28 mouse cellular contexts compared by ENCODE assay signal in the genomic region with DNA sequence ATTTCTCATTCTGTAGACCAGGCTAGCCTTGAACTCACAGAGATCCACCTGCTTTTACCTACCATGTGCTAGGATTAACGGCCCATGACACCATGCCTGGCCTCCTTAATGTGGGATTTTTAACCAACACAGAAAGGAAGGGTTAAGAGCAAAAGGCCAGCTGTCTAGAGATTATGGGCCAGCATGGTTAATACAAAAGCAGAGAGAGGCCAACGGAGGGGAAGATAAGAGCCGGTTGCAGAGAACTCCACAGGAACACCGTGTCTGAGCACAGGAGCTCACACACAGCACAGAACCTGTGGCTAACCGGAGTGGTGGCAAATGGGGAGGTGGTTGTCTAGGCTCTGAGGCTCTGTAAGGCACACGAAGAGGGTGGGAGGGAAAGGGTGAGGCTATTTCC. TPM values are rescaled to one million over a fixed set of nuclear protein-coding genes. Genes with fewer than 3 reads are reported as not detected.
DNase-seq lines count a peak whose midpoint lies in the region; ATAC-seq lines count a peak whose summit lies in the region.
"Had no signal": no experiment of that assay in that cellular context is flagged by ENCODE, and none has a peak within 500 bp of the region (broad histone marks: within the 10 kb centered on the region; RNA-seq: fewer than 3 reads in every experiment).

No protein-coding gene starts in this region.

- peak; percentile 59 for ATAC-seq in liver, embryonic 11.5 days (replicated peaks; ENCODE audit: low FRiP score)
- peak; percentile 77 for ATAC-seq in intestine, embryonic 16.5 days
- peak; percentile 55 for ATAC-seq in liver, embryonic 16.5 days (ENCODE audit: low read depth)
- ATAC-seq: CD4-positive, CD25-positive, alpha-beta regulatory T cell, adult 4 months; forebrain, postnatal 0 days; midbrain, embryonic 16.5 days had no signal

- peaks cover 9% of the 10 kb centered on the region; the same call in 1 of the 2 replicates for H3K36me3 ChIP-seq in liver, embryonic 11.5 days (ENCODE audit: control insufficient read depth, insufficient read depth, low read length)
- peaks cover 11% of the 10 kb centered on the region; the same call in 1 of the 2 replicates for H3K36me3 ChIP-seq in intestine, embryonic 16.5 days (ENCODE audit: control insufficient read depth, insufficient read depth, low read length)
- no peaks in the 10 kb centered on the region for H3K36me3 ChIP-seq in liver, embryonic 16.5 days (ENCODE audit: control insufficient read depth, insufficient read depth)

- H3K4me3 ChIP-seq in liver, embryonic 11.5 days (ENCODE audit: low read depth, low read length), result no peak overlapping the region
- H3K4me3 ChIP-seq in intestine, embryonic 16.5 days (ENCODE audit: low read length), result no peak overlapping the region
- H3K4me3 ChIP-seq in liver, embryonic 16.5 days (ENCODE audit: low read depth, low read length), result no peak overlapping the region
- H3K4me3 ChIP-seq: embryonic facial prominence, embryonic 12.5 days; heart, embryonic 12.5 days; hindbrain, embryonic 15.5 days; limb, embryonic 13.5 days; midbrain, embryonic 10.5 days; neural tube, embryonic 15.5 days had no signal

- H3K27me3 ChIP-seq in liver, embryonic 11.5 days (replicated peaks; ENCODE audit: control insufficient read depth, insufficient read depth, low read length), result peaks cover 2% of the 10 kb centered on the region
- H3K27me3 ChIP-seq in intestine, embryonic 16.5 days (replicated peaks; ENCODE audit: control insufficient read depth, insufficient read depth, low read length), result no peaks in the 10 kb centered on the region
- peaks cover 9% of the 10 kb centered on the region; the same call in 1 of the 2 replicates for H3K27me3 ChIP-seq in liver, embryonic 16.5 days (ENCODE audit: control insufficient read depth, insufficient read depth, low read depth, low read length)
- H3K27me3 ChIP-seq: embryonic facial prominence, embryonic 12.5 days; heart, embryonic 12.5 days; hindbrain, embryonic 15.5 days; limb, embryonic 13.5 days; neural tube, embryonic 15.5 days; Patski had no signal

- 17% methylated on average over 6 of the region's 6 CpGs for WGBS in liver, embryonic 11.5 days
- 53% methylated on average over 6 of the region's 6 CpGs for WGBS in intestine, embryonic 16.5 days
- 18% methylated on average over 6 of the region's 6 CpGs for WGBS in liver, embryonic 16.5 days (ENCODE audit: insufficient replicate concordance)

- peaks cover 21% of the 10 kb centered on the region for H3K4me1 ChIP-seq in liver, embryonic 11.5 days (replicated peaks; ENCODE audit: control insufficient read depth, insufficient read depth, low read length)
- H3K4me1 ChIP-seq in intestine, embryonic 16.5 days (ENCODE audit: control insufficient read depth, insufficient read depth, low read length), result peaks cover 10% of the 10 kb centered on the region; the same call in 1 of the 2 replicates
- H3K4me1 ChIP-seq in liver, embryonic 16.5 days (ENCODE audit: control insufficient read depth, low read depth, low read length), result peaks cover 20% of the 10 kb centered on the region
- H3K4me1 ChIP-seq: hindbrain, embryonic 15.5 days had no signal

- H3K9me3 ChIP-seq in liver, embryonic 11.5 days (ENCODE audit: control insufficient read depth, low read length), result no peaks in the 10 kb centered on the region
- no peaks in the 10 kb centered on the region for H3K9me3 ChIP-seq in intestine, embryonic 16.5 days (ENCODE audit: control insufficient read depth, low read length)
- H3K9me3 ChIP-seq in liver, embryonic 16.5 days (replicated peaks; ENCODE audit: control insufficient read depth, low read length), result no peaks in the 10 kb centered on the region
- H3K9me3 ChIP-seq: embryonic facial prominence, embryonic 12.5 days; heart, embryonic 12.5 days; hindbrain, embryonic 15.5 days; limb, embryonic 13.5 days; midbrain, embryonic 10.5 days; neural tube, embryonic 15.5 days had no signal

- H3K27ac ChIP-seq in liver, embryonic 11.5 days (ENCODE audit: low read depth, low read length), result peak overlapping the region; percentile 26; the same call in 1 of the 2 replicates
- H3K27ac ChIP-seq in intestine, embryonic 16.5 days (ENCODE audit: low read length), result peak overlapping the region; percentile 67
- peak overlapping the region; percentile 60 for H3K27ac ChIP-seq in liver, embryonic 16.5 days (ENCODE audit: low read length)
- H3K27ac ChIP-seq: embryonic facial prominence, embryonic 12.5 days; hindbrain, embryonic 15.5 days; limb, embryonic 13.5 days; midbrain, embryonic 10.5 days; neural tube, embryonic 15.5 days had no signal

- no peak overlapping the region for H3K9ac ChIP-seq in liver, embryonic 11.5 days (ENCODE audit: low read depth, low read length)
- no peak overlapping the region for H3K9ac ChIP-seq in intestine, embryonic 16.5 days (ENCODE audit: low read depth, low read length)
- H3K9ac ChIP-seq in liver, embryonic 16.5 days (ENCODE audit: low read depth, low read length), result no peak overlapping the region
- H3K9ac ChIP-seq: embryonic facial prominence, embryonic 12.5 days; forebrain, postnatal 0 days; heart, embryonic 12.5 days; hindbrain, embryonic 15.5 days; limb, embryonic 13.5 days; lung, embryonic 14.5 days; neural tube, embryonic 15.5 days had no signal

- no peak overlapping the region for H3K4me2 ChIP-seq in liver, embryonic 11.5 days
- no peak overlapping the region; the same call in 1 of the 2 replicates for H3K4me2 ChIP-seq in intestine, embryonic 16.5 days (ENCODE audit: low read depth, low read length)
- H3K4me2 ChIP-seq in liver, embryonic 16.5 days (ENCODE audit: low read depth, low read length), result no peak overlapping the region
- H3K4me2 ChIP-seq: embryonic facial prominence, embryonic 12.5 days; heart, embryonic 12.5 days; hindbrain, embryonic 15.5 days; limb, embryonic 13.5 days; lung, embryonic 14.5 days; neural tube, embryonic 15.5 days had no signal

- no peak for DNase-seq in liver, embryonic 11.5 days (ENCODE audit: low spot score)
- DNase-seq in liver, result no peak
- DNase-seq in yolk sac, embryonic 10.5 days (ENCODE audit: low spot score), result peak; percentile 46
- DNase-seq in thymus, postnatal 14 days, result no peak
- DNase-seq in lung, postnatal 10 days, result no peak
- DNase-seq: adrenal gland, adult 2 months; cerebellum, adult 11-12 months; cerebellum, postnatal 25 days; forebrain, postnatal 0 days; gastrocnemius, postnatal 14 days; heart, adult 11 months; heart, postnatal 14 days; kidney, postnatal 4 days; lung, embryonic 14.5 days; lung, postnatal 4 days; thymus, postnatal 36 days had no signal

RNA-seq across cellular contexts. Expression of a gene that starts 5.4 kb away (rescaled TPM):
- 101 and 105 TPM in 2 replicates for polyA plus RNA-seq in liver, embryonic 11.5 days (2014; fragmentation: Nextera tagmentation; extraction: Ambion mirVana)
- polyA plus RNA-seq in intestine, embryonic 16.5 days (2015; fragmentation: Nextera tagmentation; extraction: Ambion mirVana), result 96.8 and 108 TPM in 2 replicates
- polyA plus RNA-seq in liver, embryonic 16.5 days (2015; fragmentation: Nextera tagmentation; extraction: Ambion mirVana), result 172 and 182 TPM in 2 replicates

RNA-seq across cellular contexts. Expression of a gene that starts 25.4 kb away (rescaled TPM):
- 0.09 and 0.19 TPM in 2 replicates for polyA plus RNA-seq in liver, embryonic 11.5 days (2014; fragmentation: Nextera tagmentation; extraction: Ambion mirVana)
- polyA plus RNA-seq in intestine, embryonic 16.5 days (2015; fragmentation: Nextera tagmentation; extraction: Ambion mirVana), result 0.66 and 0.70 TPM in 2 replicates
- polyA plus RNA-seq in liver, embryonic 16.5 days (2015; fragmentation: Nextera tagmentation; extraction: Ambion mirVana), result not detected in 2 replicates
- polyA plus RNA-seq: CD4-positive, CD25-positive, alpha-beta regulatory T cell, adult 4 months had no signal

RNA-seq across cellular contexts. Expression of a gene that starts 29.6 kb away (rescaled TPM):
- 25.3 and 25.8 TPM in 2 replicates for polyA plus RNA-seq in liver, embryonic 11.5 days (2014; fragmentation: Nextera tagmentation; extraction: Ambion mirVana)
- polyA plus RNA-seq in intestine, embryonic 16.5 days (2015; fragmentation: Nextera tagmentation; extraction: Ambion mirVana), result 35.4 and 40.1 TPM in 2 replicates
- 10.5 and 12.0 TPM in 2 replicates for polyA plus RNA-seq in liver, embryonic 16.5 days (2015; fragmentation: Nextera tagmentation; extraction: Ambion mirVana)

RNA-seq across cellular contexts. Expression of a gene that starts 44.6 kb away (rescaled TPM):
- polyA plus RNA-seq in liver, embryonic 11.5 days (2014; fragmentation: Nextera tagmentation; extraction: Ambion mirVana), result not detected in 2 replicates
- polyA plus RNA-seq in intestine, embryonic 16.5 days (2015; fragmentation: Nextera tagmentation; extraction: Ambion mirVana), result 0.09 TPM in 1 of 2 replicates, not detected in the other
- not detected in 2 replicates for polyA plus RNA-seq in liver, embryonic 16.5 days (2015; fragmentation: Nextera tagmentation; extraction: Ambion mirVana)
- polyA plus RNA-seq: CD4-positive, CD25-positive, alpha-beta regulatory T cell, adult 4 months; forebrain, postnatal 0 days; heart, embryonic 12.5 days; hindbrain, embryonic 15.5 days; kidney, embryonic 14.5 days; lung, embryonic 14.5 days; midbrain, embryonic 16.5 days; Patski had no signal

RNA-seq across cellular contexts. Expression of a gene that starts 56.1 kb away (rescaled TPM):
- polyA plus RNA-seq in liver, embryonic 11.5 days (2014; fragmentation: Nextera tagmentation; extraction: Ambion mirVana), result 0.60 and 0.68 TPM in 2 replicates
- 0.95 and 1.1 TPM in 2 replicates for polyA plus RNA-seq in intestine, embryonic 16.5 days (2015; fragmentation: Nextera tagmentation; extraction: Ambion mirVana)
- 0.78 and 1.1 TPM in 2 replicates for polyA plus RNA-seq in liver, embryonic 16.5 days (2015; fragmentation: Nextera tagmentation; extraction: Ambion mirVana)
